In genomic region chr1:127869276-127869675, GRCm38 (mm10) we compare ENCODE assay signal across 9 mouse cellular contexts. TPM values are rescaled to one million over a fixed set of nuclear protein-coding genes. Genes with fewer than 3 reads are reported as not detected.
A peak's percentile ranks its signal among the peaks of the same experiment; 100 is the strongest.
DNase-seq lines count a peak whose midpoint lies in the region; ATAC-seq and TF ChIP-seq lines count a peak whose summit lies in the region.
"Had no signal": no experiment of that assay in that cellular context is flagged by ENCODE, and none has a peak within 500 bp of the region (broad histone marks: within the 10 kb centered on the region; RNA-seq: fewer than 3 reads in every experiment).

No protein-coding gene starts in this region.

- H3K9ac ChIP-seq in forebrain, embryonic 13.5 days, result peak overlapping the region; percentile 74
- H3K9ac ChIP-seq in liver, embryonic 15.5 days, result peak overlapping the region; percentile 80

- WGBS in heart, embryonic 10.5 days, result 45% methylated on average over 8 of the region's 8 CpGs
- WGBS in forebrain, embryonic 13.5 days, result 47% methylated on average over 8 of the region's 8 CpGs
- WGBS in liver, embryonic 15.5 days (ENCODE audit: insufficient replicate concordance), result 30% methylated on average over 8 of the region's 8 CpGs

- H3K9me3 ChIP-seq in heart, embryonic 10.5 days, result no peaks in the 10 kb centered on the region
- no peaks in the 10 kb centered on the region for H3K9me3 ChIP-seq in E14TG2a.4 (ENCODE audit: low read length)
- H3K9me3 ChIP-seq in forebrain, embryonic 13.5 days (replicated peaks), result no peaks in the 10 kb centered on the region
- H3K9me3 ChIP-seq in liver, embryonic 15.5 days (replicated peaks), result no peaks in the 10 kb centered on the region

- H3K4me3 ChIP-seq in heart, embryonic 10.5 days, result peak overlapping the region; percentile 69
- H3K4me3 ChIP-seq in E14TG2a.4 (replicated peaks; ENCODE audit: low read length), result peak overlapping the region; percentile 94
- H3K4me3 ChIP-seq in forebrain, embryonic 13.5 days, result peak overlapping the region; percentile 79
- peak overlapping the region; percentile 93 for H3K4me3 ChIP-seq in liver, embryonic 15.5 days (replicated peaks)

- H3K4me1 ChIP-seq in heart, embryonic 10.5 days, result 0 out of 2 replicates have a peak, but pooled peaks cover 3% of the 10 kb centered on the region
- H3K4me1 ChIP-seq in E14TG2a.4 (replicated peaks; ENCODE audit: low read depth, low read length), result peaks cover 4% of the 10 kb centered on the region
- peaks cover 10% of the 10 kb centered on the region for H3K4me1 ChIP-seq in forebrain, embryonic 13.5 days
- H3K4me1 ChIP-seq in liver, embryonic 15.5 days (replicated peaks), result peaks cover 16% of the 10 kb centered on the region

- H3K4me2 ChIP-seq in forebrain, embryonic 13.5 days, result peak overlapping the region; percentile 70
- peak overlapping the region; percentile 66 for H3K4me2 ChIP-seq in liver, embryonic 15.5 days

- DNase-seq in heart, embryonic 10.5 days (ENCODE audit: low spot score), result no peak
- no peak for DNase-seq in heart, adult 11 months
- DNase-seq in urinary bladder, postnatal 14 days (ENCODE audit: low spot score), result no peak
- no peak for DNase-seq in frontal cortex, postnatal 36 days (ENCODE audit: low spot score in 2 of 2)
- DNase-seq in left cerebral cortex, postnatal 4 days, result no peak

- peaks cover 27% of the 10 kb centered on the region for H3K36me3 ChIP-seq in heart, embryonic 10.5 days
- peaks cover 16% of the 10 kb centered on the region for H3K36me3 ChIP-seq in E14TG2a.4 (ENCODE audit: insufficient read depth, low read length)
- H3K36me3 ChIP-seq in forebrain, embryonic 13.5 days (ENCODE audit: poor library complexity, severe bottlenecking), result peaks cover 6% of the 10 kb centered on the region; the same call in 1 of the 2 replicates
- peaks cover 9% of the 10 kb centered on the region for H3K36me3 ChIP-seq in liver, embryonic 15.5 days (replicated peaks)

- intact Hi-C loops in left cerebral cortex, postnatal 4 days (cut with DNase I), result no loop called here

- H3K27me3 ChIP-seq in heart, embryonic 10.5 days (ENCODE audit: insufficient read depth, poor library complexity, severe bottlenecking), result no peaks in the 10 kb centered on the region
- no peaks in the 10 kb centered on the region for H3K27me3 ChIP-seq in E14TG2a.4 (ENCODE audit: insufficient read depth, low read length)
- no peaks in the 10 kb centered on the region for H3K27me3 ChIP-seq in forebrain, embryonic 13.5 days
- H3K27me3 ChIP-seq in liver, embryonic 15.5 days, result no peaks in the 10 kb centered on the region
- H3K27me3 ChIP-seq: Patski had no signal

- TF ChIP-seq CTCF in E14TG2a.4 (conservative IDR thresholded peaks at IDR 0.05; ENCODE audit: low read length), result no peak

- ATAC-seq in forebrain, embryonic 13.5 days, result no peak
- ATAC-seq in liver, embryonic 15.5 days (ENCODE audit: insufficient read depth), result no peak

- peak overlapping the region; percentile 89 for H3K27ac ChIP-seq in heart, embryonic 10.5 days
- peak overlapping the region; percentile 65; the same call in 1 of the 2 replicates for H3K27ac ChIP-seq in forebrain, embryonic 13.5 days
- H3K27ac ChIP-seq in liver, embryonic 15.5 days (replicated peaks), result peak overlapping the region; percentile 86

RNA-seq across cellular contexts. Expression of gene Rab3gap1, which starts 0.7 kb away (rescaled TPM):
- 19.2 and 27.1 TPM in 2 replicates for polyA plus RNA-seq in heart, embryonic 10.5 days (2016; fragmentation: Nextera tagmentation; extraction: Ambion mirVana)
- polyA plus RNA-seq in forebrain, embryonic 13.5 days (2015; fragmentation: Nextera tagmentation; extraction: Ambion mirVana), result 16.1 and 17.8 TPM in 2 replicates
- 8.2 and 9.1 TPM in 2 replicates for polyA plus RNA-seq in liver, embryonic 15.5 days (2015; fragmentation: Nextera tagmentation; extraction: Ambion mirVana)
- 10 to 100 TPM; 33.0 to 33.1 TPM for total RNA-seq in left cerebral cortex, postnatal 4 days (2021)

RNA-seq across cellular contexts. Expression of gene Map3k19, which starts 14.4 kb away (rescaled TPM):
- polyA plus RNA-seq in heart, embryonic 10.5 days (2016; fragmentation: Nextera tagmentation; extraction: Ambion mirVana), result 0.04 TPM in 1 of 2 replicates, not detected in the other
- polyA plus RNA-seq in forebrain, embryonic 13.5 days (2015; fragmentation: Nextera tagmentation; extraction: Ambion mirVana), result 0.15 and 0.31 TPM in 2 replicates
- polyA plus RNA-seq in liver, embryonic 15.5 days (2015; fragmentation: Nextera tagmentation; extraction: Ambion mirVana), result 0.02 TPM in 1 of 2 replicates, not detected in the other
- total RNA-seq in left cerebral cortex, postnatal 4 days (2021), result 1 to 10 TPM; 1.3 to 1.8 TPM
- polyA plus RNA-seq: Patski had no signal
